Mouse (Mus musculus) olfactory bulb, adult 2 months (tissue): ENCODE measurements around the gene App. TPM values are rescaled to one million over a fixed set of nuclear protein-coding genes. Genes with fewer than 3 reads are reported as not detected.

ENCODE experiments used
- H3K27ac ChIP-seq: fragments of 200-500 bp; 2 replicates; pipeline ENCODE4 v1.5.1; 2012; ENCODE audit warnings: low read depth, low read length; ENCODE audit not compliant: insufficient read depth
- H3K4me1 ChIP-seq: fragments of 200-500 bp; 2 replicates; pipeline ENCODE4 v1.6.1; 2012; ENCODE audit warnings: low read length; ENCODE audit not compliant: control insufficient read depth, insufficient read depth
- H3K4me3 ChIP-seq: fragments of 200-500 bp; 2 replicates; pipeline ENCODE4 v1.5.1; 2012; ENCODE audit warnings: mild to moderate bottlenecking, low read depth, low read length, moderate library complexity; ENCODE audit not compliant: insufficient read depth
- CTCF ChIP-seq: fragments of 200-500 bp; IDR thresholded peaks from 2 replicates; pipeline ENCODE4 v1.5.1; 2012; ENCODE audit warnings: low read depth, mild to moderate bottlenecking, low read length, moderate library complexity; ENCODE audit not compliant: insufficient read depth
- POLR2A ChIP-seq: fragments of 200-500 bp; IDR thresholded peaks from 2 replicates; pipeline ENCODE4 v1.6.1; 2012; ENCODE audit warnings: mild to moderate bottlenecking, low read depth, low read length, moderate library complexity; ENCODE audit not compliant: insufficient read depth
- WGBS: fragments of 180-500 bp; shearing (Covaris S2); methylation state at CpG from one replicate; pipeline ENCODE4 v1.1.7; 2018; 5-methylcytosine and 5-hydroxymethylcytosine counted together
- polyA plus RNA-seq: library from polyadenylated mRNA; stranded (reverse); fragments of >200 nt; gene quantifications from 2 replicates; pipeline ENCODE4 v1.2.4, GENCODE M21; 2012; ENCODE audit warnings: low replicate concordance; ENCODE audit not compliant: missing spikeins, insufficient read depth, insufficient read length

The App gene
- polyA plus RNA-seq, 1 experiment: 247 TPM

DNA sequence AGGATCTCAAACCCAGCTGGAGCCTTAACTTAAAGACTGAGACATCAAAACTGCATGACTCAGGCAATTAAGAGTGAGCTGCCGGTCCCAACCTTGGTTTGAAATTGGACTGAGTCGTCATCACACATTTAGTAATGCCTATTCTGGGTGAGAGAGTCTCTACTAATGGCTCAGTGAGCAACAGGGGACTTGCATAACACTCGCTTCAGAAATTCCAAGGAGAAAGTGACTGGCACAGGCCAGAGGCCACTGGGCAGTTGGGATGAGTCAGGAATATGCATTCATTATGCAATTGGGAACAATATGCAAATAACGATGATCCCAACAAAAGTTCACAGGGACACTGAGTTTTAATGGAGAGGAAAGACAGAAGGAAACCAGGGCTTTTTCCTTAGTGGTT lies 111.8 kb downstream of the App start:
- Histone ChIP-seq H3K4me3 (no peak overlapping the region), H3K4me1 (no peaks in the 10 kb centered on the region), H3K27ac (no peak overlapping the region)
- no peak for TF ChIP-seq POLR2A
- TF ChIP-seq CTCF: no peak
- WGBS: 56% methylated on average over 4 of the region's 4 CpGs

DNA sequence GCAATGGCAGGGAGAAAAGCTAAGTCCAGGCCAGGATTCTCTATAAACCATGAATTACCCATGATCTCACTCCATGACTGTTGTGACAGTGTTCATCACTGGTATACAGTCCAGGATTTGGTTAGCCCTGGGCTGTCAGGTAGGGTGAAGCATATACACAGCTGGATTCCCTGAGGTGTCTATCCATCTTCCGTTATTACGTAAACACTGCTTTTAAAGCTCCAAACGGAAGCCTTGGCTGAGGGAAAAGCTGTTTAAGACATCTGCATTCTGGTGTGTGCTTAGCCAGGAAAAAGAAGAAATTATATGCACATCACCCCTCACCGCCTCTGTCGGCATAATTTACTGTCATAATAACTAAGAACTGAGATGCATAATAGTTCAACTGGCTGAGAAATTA lies 115.4 kb downstream of the App start:
- Histone ChIP-seq H3K27ac (no peak overlapping the region), H3K4me3 (no peak overlapping the region), H3K4me1 (no peaks in the 10 kb centered on the region)
- 36% methylated on average over 5 of the region's 5 CpGs for WGBS
- TF ChIP-seq CTCF: no peak
- TF ChIP-seq POLR2A: no peak

DNA sequence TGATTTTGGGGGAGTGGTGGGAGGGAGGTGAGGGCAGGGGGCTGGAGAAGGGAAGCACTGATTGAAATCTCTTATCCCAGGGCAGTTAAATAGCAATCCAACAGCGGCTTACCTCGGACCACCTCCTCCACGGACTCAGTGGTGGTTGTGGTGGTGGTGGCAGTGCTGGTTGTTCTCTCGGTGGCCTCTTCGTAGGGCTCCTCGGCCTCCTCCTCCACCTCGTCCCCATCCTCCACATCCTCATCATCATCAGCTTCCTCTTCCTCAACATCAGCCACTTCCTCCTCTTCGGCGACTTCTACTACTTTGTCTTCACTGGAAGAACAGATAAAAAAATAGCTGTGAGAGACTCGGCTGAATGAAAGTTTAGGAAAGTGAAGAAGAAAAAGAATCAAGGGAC lies 117.4 kb downstream of the App start:
- TF ChIP-seq CTCF (no peak), POLR2A (no peak)
- WGBS: 98% methylated on average over 10 of the region's 10 CpGs
- Histone ChIP-seq H3K4me1 (no peaks in the 10 kb centered on the region), H3K4me3 (no peak overlapping the region), H3K27ac (no peak overlapping the region)

DNA sequence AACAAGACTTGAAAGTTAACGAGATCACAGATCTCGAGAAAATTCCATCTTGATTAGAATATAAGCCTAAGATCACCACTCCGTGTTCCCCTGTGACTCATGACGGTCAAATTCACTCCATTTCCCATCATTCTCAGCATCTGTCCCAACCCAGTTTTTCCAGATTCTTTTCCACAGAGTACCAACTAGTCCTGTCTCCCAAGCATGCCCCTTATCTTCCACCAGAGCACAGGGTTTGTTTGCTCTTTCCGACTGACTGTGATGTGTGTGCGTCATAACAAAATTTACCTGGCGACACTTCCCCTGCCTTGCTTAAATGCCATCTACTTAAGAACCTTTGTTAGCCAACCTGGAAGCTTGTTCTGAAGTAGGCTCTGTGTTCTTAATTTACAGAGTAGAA lies 119.6 kb downstream of the App start:
- Histone ChIP-seq H3K4me3 (no peak overlapping the region), H3K4me1 (no peaks in the 10 kb centered on the region), H3K27ac (no peak overlapping the region)
- 93% methylated on average over 7 of the region's 7 CpGs for WGBS
- TF ChIP-seq POLR2A (no peak), CTCF (no peak)

DNA sequence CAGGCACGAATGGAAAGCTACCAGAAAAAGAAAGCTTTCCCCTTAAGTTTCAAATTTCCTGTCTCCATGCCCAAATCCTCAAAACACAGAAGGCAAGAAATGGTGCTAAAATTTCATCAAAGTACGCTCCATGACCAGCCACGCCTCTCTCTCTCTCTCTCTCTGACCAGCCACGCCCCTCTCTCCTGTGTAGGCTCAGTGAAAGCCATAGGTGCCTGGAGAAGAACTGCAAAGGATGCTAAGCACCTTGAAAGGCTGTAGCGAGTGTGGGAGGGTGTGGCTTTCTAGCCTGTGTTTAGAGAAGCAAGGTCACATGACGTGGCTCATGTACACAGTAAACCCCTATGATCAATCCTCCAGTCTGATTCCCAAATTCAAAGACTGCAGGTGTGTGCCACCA lies 126.3 kb downstream of the App start:
- no peak overlapping the region for H3K4me3 ChIP-seq
- no peak overlapping the region for H3K27ac ChIP-seq
- whole genome bisulfite sequencing: 56% methylated on average over 6 of the region's 6 CpGs
- TF ChIP-seq POLR2A (no peak), CTCF (no peak)
- H3K4me1 ChIP-seq: peaks cover 6% of the 10 kb centered on the region

DNA sequence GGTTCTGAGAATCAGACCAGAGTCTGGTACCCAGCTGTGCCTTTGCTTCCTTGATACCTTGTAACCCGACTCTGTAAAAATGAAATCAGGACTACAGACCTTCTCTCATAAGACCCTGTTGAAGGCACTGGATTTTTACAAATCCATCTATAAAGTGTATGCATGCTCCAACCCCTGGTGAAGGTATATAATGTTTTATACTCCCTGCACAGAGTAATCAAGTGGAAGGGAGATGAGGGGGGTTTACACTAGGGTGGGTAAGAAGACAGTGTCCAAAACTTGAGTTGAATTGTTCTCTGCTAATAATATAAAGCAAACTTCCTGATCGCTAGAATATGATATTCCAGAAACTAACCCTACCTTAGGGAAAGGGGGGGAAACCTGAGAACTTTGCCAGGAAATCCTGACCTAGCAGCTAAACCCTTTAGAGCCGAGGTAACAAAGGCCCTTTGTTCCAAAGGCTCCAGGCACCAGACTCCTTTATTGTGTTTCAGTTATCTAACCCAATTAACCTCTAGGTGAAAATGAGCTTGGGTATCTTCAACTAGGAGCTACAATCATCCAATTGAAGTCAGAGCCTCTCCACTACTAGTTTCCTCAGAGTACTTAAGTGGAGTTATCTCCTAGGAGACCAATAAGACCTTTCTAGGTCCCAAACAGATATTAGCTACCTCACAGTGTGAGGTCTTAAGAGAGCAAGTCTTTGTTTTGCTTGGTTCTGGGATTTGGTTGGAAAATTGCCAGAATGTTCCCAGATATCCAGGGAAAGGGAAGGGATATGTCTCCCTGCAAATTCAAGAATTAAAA lies 132.2 kb downstream of the App start:
- 61% methylated on average over 3 of the region's 3 CpGs for WGBS
- Histone ChIP-seq H3K27ac (no peak overlapping the region), H3K4me3 (no peak overlapping the region), H3K4me1 (peaks cover 12% of the 10 kb centered on the region; the same call in 1 of the 2 replicates)
- TF ChIP-seq CTCF (no peak), POLR2A (no peak)

DNA sequence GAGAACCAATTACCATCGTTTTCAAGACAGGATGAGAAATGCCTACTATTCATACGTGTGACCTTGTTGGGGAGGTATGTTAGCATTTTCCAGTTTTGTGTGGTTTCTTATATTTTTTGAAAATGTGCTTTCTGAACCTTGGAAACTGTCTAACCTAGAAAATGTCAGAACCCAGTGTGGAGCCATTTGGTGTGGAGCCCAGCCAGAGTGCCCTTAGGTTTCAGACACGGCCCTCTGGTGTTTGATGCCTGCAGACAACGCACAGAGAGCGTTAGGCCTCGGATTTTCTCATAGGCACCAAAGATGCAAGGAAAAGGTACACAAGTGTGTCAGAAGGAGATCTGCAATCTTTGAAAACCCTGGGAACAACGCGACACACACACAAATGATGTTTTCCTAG lies 134.8 kb downstream of the App start:
- H3K4me1 ChIP-seq: peaks cover 9% of the 10 kb centered on the region; the same call in 1 of the 2 replicates
- H3K4me3 ChIP-seq: no peak overlapping the region
- no peak for TF ChIP-seq CTCF
- TF ChIP-seq POLR2A: no peak
- WGBS: 87% methylated on average over 8 of the region's 8 CpGs
- H3K27ac ChIP-seq: peak overlapping the region; percentile 52; the same call in 1 of the 2 replicates

DNA sequence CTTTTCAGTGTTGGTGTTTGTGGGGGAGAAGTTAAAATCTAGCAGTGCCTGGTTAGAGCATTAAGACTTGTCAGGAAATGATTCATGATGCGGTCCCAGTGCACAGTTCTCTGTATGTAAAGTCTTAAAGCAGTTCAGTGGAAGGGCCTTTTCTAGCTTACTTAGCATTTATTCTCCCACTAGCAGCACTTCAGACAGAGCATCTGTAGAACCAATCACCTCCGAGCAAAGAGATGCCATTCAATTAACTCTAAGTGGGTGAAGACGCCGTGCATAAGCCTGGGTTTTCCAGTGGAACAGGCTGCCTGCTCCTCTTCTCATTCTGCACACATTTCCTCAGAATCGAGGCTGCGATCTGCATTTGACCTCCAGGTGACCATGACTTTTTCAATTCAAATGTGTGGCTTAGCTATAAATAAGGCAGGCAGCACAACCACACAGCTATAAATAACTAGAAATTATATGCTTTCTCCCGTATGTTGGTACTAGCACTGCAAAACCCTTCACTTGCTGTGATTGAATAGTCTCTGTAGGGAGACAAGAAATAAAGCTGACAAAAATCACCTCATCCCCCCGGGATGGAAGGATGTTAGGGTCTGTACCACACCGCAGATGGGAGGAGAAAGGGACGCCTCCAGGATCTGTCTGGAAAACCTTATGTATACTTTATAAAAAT lies 135.5 kb downstream of the App start:
- H3K4me1 ChIP-seq: peaks cover 9% of the 10 kb centered on the region; the same call in 1 of the 2 replicates
- H3K4me3 ChIP-seq: no peak overlapping the region
- TF ChIP-seq POLR2A: no peak
- TF ChIP-seq CTCF: no peak
- H3K27ac ChIP-seq: peak overlapping the region; percentile 79
- WGBS: 42% methylated on average over 10 of the region's 10 CpGs

DNA sequence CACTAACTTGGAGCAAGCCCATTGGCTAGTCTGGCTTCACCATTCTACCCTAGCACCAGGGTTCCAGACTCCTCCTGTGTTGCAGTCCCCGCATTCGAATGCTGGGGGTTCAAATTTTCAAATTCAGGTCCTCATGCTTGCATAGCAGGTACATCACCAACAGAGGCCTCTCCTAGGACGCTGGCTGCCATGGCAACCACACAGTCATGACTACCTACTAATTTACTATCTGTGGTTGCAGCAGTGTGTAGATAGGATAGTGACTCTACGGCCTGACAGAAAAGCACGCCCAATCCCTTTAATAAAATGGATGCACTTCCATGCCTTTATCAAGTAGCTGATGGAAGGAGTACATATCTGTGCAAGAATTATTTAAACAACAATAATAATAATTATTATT lies 137.8 kb downstream of the App start:
- Histone ChIP-seq H3K4me3 (no peak overlapping the region), H3K27ac (no peak overlapping the region), H3K4me1 (peaks cover 9% of the 10 kb centered on the region; the same call in 1 of the 2 replicates)
- TF ChIP-seq POLR2A (no peak), CTCF (no peak)
- 64% methylated on average over 5 of the region's 5 CpGs for WGBS
